Mouse (Mus musculus) right cerebral cortex, postnatal 10 days (tissue): Measurements from ENCODE around the gene Opn4.

ENCODE experiments used
- DNase-seq, 2 experiments: peaks; one replicate each; pipeline ENCODE4 v3.0.0; 2021; ENCODE audit warnings: low spot score in 2 of 2

The Opn4 gene

GRCm38 (mm10) chr14:34599941-34600340 lies at the start of gene Opn4:
TSS of gene Opn4 (minus strand) at chr14:34600142.
- DNase-seq, result no peak

- DNase-seq, result no peak
Measured at GRCm38 (mm10) chr14:34647870-34648475, 48.0 kb upstream of the Opn4 start.

- DNase-seq, result no peak
Measured at GRCm38 (mm10) chr14:34644140-34644539, 44.2 kb upstream of the Opn4 start.

GRCm38 (mm10) chr14:34635721-34636120 lies 35.8 kb upstream of the Opn4 start:
- no peak for DNase-seq

GRCm38 (mm10) chr14:34635192-34635591 lies 35.2 kb upstream of the Opn4 start:
- DNase-seq, result no peak

GRCm38 (mm10) chr14:34632722-34633448 lies 32.9 kb upstream of the Opn4 start:
- DNase-seq, result no peak

- DNase-seq, result no peak
Measured at GRCm38 (mm10) chr14:34626824-34627223, 26.9 kb upstream of the Opn4 start.

- no peak for DNase-seq
Measured at GRCm38 (mm10) chr14:34623531-34624210, 23.7 kb upstream of the Opn4 start.

- DNase-seq, result no peak
Measured at GRCm38 (mm10) chr14:34623074-34623473, 23.1 kb upstream of the Opn4 start.

GRCm38 (mm10) chr14:34620611-34621376 lies 20.9 kb upstream of the Opn4 start:
- DNase-seq, result peak in 1 of 2 experiments; percentile 32

GRCm38 (mm10) chr14:34618808-34619207 lies 18.9 kb upstream of the Opn4 start:
- DNase-seq, result no peak

GRCm38 (mm10) chr14:34616821-34617220 lies 16.9 kb upstream of the Opn4 start:
- DNase-seq, result peak; percentile 81 to 91

GRCm38 (mm10) chr14:34615625-34616024 lies 15.7 kb upstream of the Opn4 start:
- DNase-seq, result no peak

GRCm38 (mm10) chr14:34615082-34615481 lies 15.1 kb upstream of the Opn4 start:
- DNase-seq, result no peak

GRCm38 (mm10) chr14:34614551-34614950 lies 14.6 kb upstream of the Opn4 start:
- DNase-seq, result no peak

- no peak for DNase-seq
Measured at GRCm38 (mm10) chr14:34613523-34613922, 13.6 kb upstream of the Opn4 start.

- no peak for DNase-seq
Measured at GRCm38 (mm10) chr14:34612222-34612621, 12.3 kb upstream of the Opn4 start.

GRCm38 (mm10) chr14:34611591-34611990 lies 11.6 kb upstream of the Opn4 start:
- no peak for DNase-seq

GRCm38 (mm10) chr14:34601910-34602309 lies 2.0 kb upstream of the Opn4 start:
- DNase-seq, result no peak

- no peak for DNase-seq
Measured at GRCm38 (mm10) chr14:34595596-34596255, 4.2 kb downstream of the Opn4 start.

GRCm38 (mm10) chr14:34591741-34592535 lies 8.0 kb downstream of the Opn4 start:
- DNase-seq, result no peak
